Mouse (Mus musculus): Measurements from ENCODE around the gene Rftn1. TPM values are rescaled to one million over a fixed set of nuclear protein-coding genes. Genes with fewer than 3 reads are reported as not detected.
A peak's percentile ranks its signal among the peaks of the same experiment; 100 is the strongest.

The Rftn1 gene
- total and polyA plus RNA-seq, 2 experiments from 2014 or later, result 36.5 to 54.8 TPM

GRCm38 (mm10) chr17:50193653-50194052 is 3.2 kb upstream of the Rftn1 start:
- Histone ChIP-seq H3K27ac (ENCODE audit: low read depth) (no peak overlapping the region), H3K9ac (replicated peaks; ENCODE audit: low read depth, low read length) (no peak overlapping the region), H3K9me3 (replicated peaks; ENCODE audit: control insufficient read depth, low read length) (no peaks in the 10 kb centered on the region), H3K27me3 (ENCODE audit: control insufficient read depth, insufficient read depth, low read length) (no peaks in the 10 kb centered on the region), H3K4me2 (ENCODE audit: low read depth, low read length) (no peak overlapping the region), H3K4me3 (ENCODE audit: low read depth, low read length) (no peak overlapping the region), H3K36me3 (replicated peaks; ENCODE audit: control insufficient read depth, insufficient read depth, low read length) (no peaks in the 10 kb centered on the region), H3K4me1 (ENCODE audit: control insufficient read depth, insufficient read depth) (peaks cover 5% of the 10 kb centered on the region)
- WGBS, result 34% methylated on average over 3 of the region's 3 CpGs
- no peak for DNase-seq (ENCODE audit: low spot score)
- TF ChIP-seq EP300 (IDR thresholded peaks at IDR 0.05; ENCODE audit: low read depth) (no peak), CTCF (IDR thresholded peaks at IDR 0.05; ENCODE audit: low read depth) (peak; percentile 72)
- ATAC-seq (ENCODE audit: insufficient read depth, low read depth), result no peak

- peaks cover 7% of the 10 kb centered on the region for H3K4me1 ChIP-seq (ENCODE audit: control insufficient read depth, insufficient read depth)
- H3K9me3 ChIP-seq (replicated peaks; ENCODE audit: control insufficient read depth, low read length), result no peaks in the 10 kb centered on the region
- WGBS, result 67% methylated on average over 10 of the region's 10 CpGs
- TF ChIP-seq CTCF (IDR thresholded peaks at IDR 0.05; ENCODE audit: low read depth) (no peak), EP300 (IDR thresholded peaks at IDR 0.05; ENCODE audit: low read depth) (no peak)
- H3K4me3 ChIP-seq (ENCODE audit: low read depth, low read length), result no peak overlapping the region
- H3K36me3 ChIP-seq (replicated peaks; ENCODE audit: control insufficient read depth, insufficient read depth, low read length), result no peaks in the 10 kb centered on the region
- H3K27ac ChIP-seq (ENCODE audit: low read depth), result no peak overlapping the region
- no peak for ATAC-seq (ENCODE audit: insufficient read depth, low read depth)
- H3K27me3 ChIP-seq (ENCODE audit: control insufficient read depth, insufficient read depth, low read length), result no peaks in the 10 kb centered on the region
- H3K4me2 ChIP-seq (ENCODE audit: low read depth, low read length), result no peak overlapping the region
- no peak overlapping the region for H3K9ac ChIP-seq (replicated peaks; ENCODE audit: low read depth, low read length)
- no peak for DNase-seq (ENCODE audit: low spot score)
Measured at GRCm38 (mm10) chr17:50192376-50192940, 2.0 kb upstream of the Rftn1 start.

GRCm38 (mm10) chr17:50191318-50191957 is 964 bp upstream of the Rftn1 start:
- Histone ChIP-seq H3K27me3 (ENCODE audit: control insufficient read depth, insufficient read depth, low read length) (no peaks in the 10 kb centered on the region), H3K4me1 (ENCODE audit: control insufficient read depth, insufficient read depth) (peaks cover 7% of the 10 kb centered on the region), H3K9me3 (replicated peaks; ENCODE audit: control insufficient read depth, low read length) (no peaks in the 10 kb centered on the region), H3K36me3 (replicated peaks; ENCODE audit: control insufficient read depth, insufficient read depth, low read length) (no peaks in the 10 kb centered on the region), H3K4me3 (ENCODE audit: low read depth, low read length) (no peak overlapping the region), H3K4me2 (ENCODE audit: low read depth, low read length) (no peak overlapping the region), H3K27ac (ENCODE audit: low read depth) (no peak overlapping the region), H3K9ac (replicated peaks; ENCODE audit: low read depth, low read length) (no peak overlapping the region)
- no peak for TF ChIP-seq CTCF (IDR thresholded peaks at IDR 0.05; ENCODE audit: low read depth)
- no peak for TF ChIP-seq EP300 (IDR thresholded peaks at IDR 0.05; ENCODE audit: low read depth)
- ATAC-seq (ENCODE audit: insufficient read depth, low read depth), result no peak
- DNase-seq (ENCODE audit: low spot score), result no peak
- 75% methylated on average over 9 of the region's 9 CpGs for WGBS

GRCm38 (mm10) chr17:50189381-50190012 is 977 bp downstream of the Rftn1 start:
- Histone ChIP-seq H3K27me3 (ENCODE audit: control insufficient read depth, insufficient read depth, low read length) (no peaks in the 10 kb centered on the region), H3K36me3 (replicated peaks; ENCODE audit: control insufficient read depth, insufficient read depth, low read length) (no peaks in the 10 kb centered on the region), H3K9ac (replicated peaks; ENCODE audit: low read depth, low read length) (peak overlapping the region; percentile 82), H3K4me3 (ENCODE audit: low read depth, low read length) (peak overlapping the region; percentile 91), H3K9me3 (replicated peaks; ENCODE audit: control insufficient read depth, low read length) (no peaks in the 10 kb centered on the region), H3K27ac (ENCODE audit: low read depth) (peak overlapping the region; percentile 84), H3K4me2 (ENCODE audit: low read depth, low read length) (peak overlapping the region; percentile 95), H3K4me1 (ENCODE audit: control insufficient read depth, insufficient read depth) (peaks cover 11% of the 10 kb centered on the region)
- no peak for TF ChIP-seq EP300 (IDR thresholded peaks at IDR 0.05; ENCODE audit: low read depth)
- peak; percentile 72 for TF ChIP-seq CTCF (IDR thresholded peaks at IDR 0.05; ENCODE audit: low read depth)
- ATAC-seq (ENCODE audit: insufficient read depth, low read depth) (peak; percentile 76), DNase-seq (ENCODE audit: low spot score) (peak; percentile 68)
- 1% methylated on average over 24 of the region's 24 CpGs for WGBS

- Histone ChIP-seq H3K27ac (ENCODE audit: low read depth) (peak overlapping the region; percentile 84; the same call in 1 of the 2 replicates), H3K9ac (replicated peaks; ENCODE audit: low read depth, low read length) (peak overlapping the region; percentile 82; the same call in 1 of the 2 replicates), H3K4me3 (ENCODE audit: low read depth, low read length) (peak overlapping the region; percentile 91), H3K4me2 (ENCODE audit: low read depth, low read length) (peak overlapping the region; percentile 95), H3K36me3 (replicated peaks; ENCODE audit: control insufficient read depth, insufficient read depth, low read length) (no peaks in the 10 kb centered on the region), H3K4me1 (ENCODE audit: control insufficient read depth, insufficient read depth) (peaks cover 16% of the 10 kb centered on the region), H3K27me3 (ENCODE audit: control insufficient read depth, insufficient read depth, low read length) (no peaks in the 10 kb centered on the region), H3K9me3 (replicated peaks; ENCODE audit: control insufficient read depth, low read length) (no peaks in the 10 kb centered on the region)
- WGBS, result 70% methylated on average over 12 of the region's 12 CpGs
- no peak for TF ChIP-seq CTCF (IDR thresholded peaks at IDR 0.05; ENCODE audit: low read depth)
- TF ChIP-seq EP300 (IDR thresholded peaks at IDR 0.05; ENCODE audit: low read depth), result no peak
- no peak for ATAC-seq (ENCODE audit: insufficient read depth, low read depth)
- DNase-seq (ENCODE audit: low spot score), result no peak
Measured at GRCm38 (mm10) chr17:50188662-50189345, 1.7 kb downstream of the Rftn1 start.

Data from heart, postnatal 0 days (tissue).